Mouse (Mus musculus) cerebellum, adult 2 months (tissue): ENCODE measurements at regions not wholly inside any gene's neighbourhood (a gene's known extent, or its start where the extent isn't known, plus 50 kb on each side); places are given as distances from the start of the nearest gene placed in this dataset.

ENCODE experiments used
- CTCF ChIP-seq: fragments of 200-500 bp; IDR thresholded peaks from 2 replicates; pipeline ENCODE4 v1.5.1; 2011; ENCODE audit warnings: low read depth, mild to moderate bottlenecking, control low read depth, low read length, moderate library complexity, borderline replicate concordance; ENCODE audit not compliant: insufficient read depth
- POLR2A ChIP-seq: fragments of 200-500 bp; IDR thresholded peaks from 2 replicates; pipeline ENCODE4 v1.6.1; 2011; ENCODE audit warnings: low read length, control low read depth, borderline replicate concordance; ENCODE audit not compliant: insufficient read depth

DNA sequence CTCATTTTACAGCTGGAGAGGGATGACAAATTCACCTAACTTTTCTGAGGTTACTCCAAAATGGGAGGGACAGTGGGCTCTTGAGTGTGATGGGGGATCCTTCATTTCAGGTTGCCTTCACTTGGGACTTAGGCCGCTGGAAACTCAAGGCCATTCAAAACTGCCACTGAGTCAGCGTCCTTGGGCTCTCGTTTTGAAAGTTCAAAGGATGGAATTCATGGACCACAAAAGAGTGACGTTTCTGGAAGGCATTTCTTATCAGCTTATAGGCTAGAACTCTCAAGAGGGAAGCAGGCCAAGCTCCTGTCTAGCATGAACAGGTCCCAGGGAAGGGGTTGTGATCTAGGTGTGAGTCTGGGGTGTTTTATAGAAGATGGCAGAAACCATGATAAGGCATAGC is 233.3 kb downstream of the Csl start:
- no peak for TF ChIP-seq CTCF
- TF ChIP-seq POLR2A, result no peak
